Mouse (Mus musculus) spleen, postnatal 36 days (tissue): ENCODE measurements around the gene Atxn7l2.

Source experiments
- DNase-seq, 2 experiments: peaks; one replicate each; pipeline ENCODE4 v3.0.0; 2022; ENCODE audit warnings: low spot score in 2 of 2, mixed read lengths in 1 of 2

The Atxn7l2 gene

GRCm38 (mm10) chr3:108205601-108206000, 5.1 kb downstream of the Atxn7l2 start:
- no peak for DNase-seq

- no peak for DNase-seq
These were observed 6.3 kb downstream of the Atxn7l2 start for GRCm38 (mm10) chr3:108204470-108204869.

- DNase-seq, result peak; percentile 69 to 76
These were observed 7.0 kb downstream of the Atxn7l2 start for GRCm38 (mm10) chr3:108203621-108204325.

DNA sequence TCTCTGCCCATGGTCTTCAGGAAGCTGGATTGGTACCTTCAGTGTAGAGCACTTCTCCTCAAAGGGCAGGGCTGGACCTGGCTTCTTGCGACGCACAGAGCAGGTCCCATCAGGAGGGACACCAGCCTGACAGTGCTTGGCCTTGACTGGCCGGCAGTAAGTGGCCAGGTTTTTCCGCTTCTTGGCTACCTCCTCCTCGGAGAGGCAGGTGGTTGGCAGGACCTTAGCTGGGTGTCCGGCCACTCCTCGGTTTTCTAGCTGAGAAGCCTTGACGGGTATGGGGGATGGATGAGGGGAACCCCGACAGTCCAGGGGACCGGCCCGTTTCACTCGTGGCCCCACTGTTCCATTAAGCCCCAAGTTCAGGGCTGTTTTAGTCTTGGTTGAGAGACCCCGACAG, 7.5 kb downstream of the Atxn7l2 start:
- no peak for DNase-seq

DNA sequence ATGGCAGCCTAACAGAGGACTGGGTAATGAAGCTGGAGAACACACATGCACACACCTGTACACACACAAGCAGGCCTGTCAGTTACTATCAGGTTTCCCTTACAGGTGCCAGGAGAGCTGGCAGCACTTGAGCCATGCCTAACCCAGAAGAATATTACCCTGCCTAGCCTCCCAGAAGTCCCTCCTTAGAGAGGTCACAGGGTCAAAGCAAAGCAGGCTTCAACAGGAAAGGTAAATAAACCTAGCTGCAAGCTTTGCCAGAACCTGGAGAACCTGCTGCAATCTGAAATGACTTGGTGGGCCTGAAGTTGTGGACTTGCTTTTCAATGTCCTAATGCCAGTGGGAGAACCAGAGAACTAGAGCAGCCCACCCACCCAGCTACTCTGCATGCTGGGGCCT, 8.2 kb downstream of the Atxn7l2 start:
- no peak for DNase-seq

- peak; percentile 95 to 96 for DNase-seq
These were observed 10.1 kb downstream of the Atxn7l2 start, which contains the start of gene Cyb561d1 for GRCm38 (mm10) chr3:108200329-108201323. TSS of gene Cyb561d1 (minus strand) at chr3:108201212.

- DNase-seq, result no peak
These were observed 11.5 kb downstream of the Atxn7l2 start for GRCm38 (mm10) chr3:108199231-108199630.

DNA sequence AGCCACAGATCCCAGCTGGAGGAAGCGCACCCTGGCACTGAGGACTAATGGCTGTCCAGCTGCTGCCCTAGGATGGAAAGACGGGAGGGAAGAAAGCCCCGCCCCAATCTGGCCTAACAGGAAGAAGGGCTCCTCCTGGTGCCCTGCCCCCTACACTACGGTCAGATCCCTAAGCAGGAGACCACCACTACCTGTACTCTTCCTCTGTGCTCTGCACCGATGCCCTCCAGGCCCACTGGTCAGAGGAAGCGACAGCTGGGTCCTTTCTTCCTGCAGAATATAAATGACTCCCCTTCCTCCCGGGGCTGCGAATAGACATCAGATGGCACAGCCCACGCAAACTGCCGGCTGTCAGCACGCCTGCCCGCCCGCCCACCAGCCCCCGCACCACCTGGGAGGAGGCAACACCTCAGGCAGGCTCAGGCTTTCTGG, 13.7 kb downstream of the Atxn7l2 start:
- no peak for DNase-seq

DNA sequence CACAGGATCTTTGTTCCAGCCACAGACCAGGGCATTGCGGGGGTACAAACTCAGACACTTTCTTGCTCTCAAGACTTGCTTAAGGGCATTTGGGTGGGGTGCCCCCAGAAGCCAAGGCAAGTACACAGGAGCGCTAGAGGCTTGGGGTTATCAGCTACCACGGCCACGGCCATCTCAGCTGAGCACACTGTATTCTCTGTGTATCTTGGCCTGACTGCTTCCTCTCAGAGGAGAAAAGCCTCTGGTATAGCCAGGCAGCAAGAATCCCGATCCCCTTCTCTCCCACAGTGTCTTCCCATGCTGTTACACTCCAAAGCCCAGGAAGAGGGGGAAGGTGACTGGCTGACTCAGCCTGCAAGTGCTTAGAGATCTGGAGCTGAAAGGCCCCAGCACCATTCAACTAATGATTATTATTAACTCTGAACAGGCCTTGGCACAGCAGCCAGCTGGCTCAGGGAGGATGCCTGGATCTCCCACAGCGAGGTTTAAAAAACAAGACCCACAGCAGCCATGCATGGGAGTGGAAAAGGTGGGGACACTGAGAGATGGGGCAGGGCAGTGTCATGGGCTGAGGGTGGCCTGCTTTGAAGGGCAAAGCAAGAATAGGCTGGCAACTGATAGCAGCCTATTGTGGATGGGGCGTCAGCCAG, 14.7 kb downstream of the Atxn7l2 start:
- DNase-seq, result no peak

DNA sequence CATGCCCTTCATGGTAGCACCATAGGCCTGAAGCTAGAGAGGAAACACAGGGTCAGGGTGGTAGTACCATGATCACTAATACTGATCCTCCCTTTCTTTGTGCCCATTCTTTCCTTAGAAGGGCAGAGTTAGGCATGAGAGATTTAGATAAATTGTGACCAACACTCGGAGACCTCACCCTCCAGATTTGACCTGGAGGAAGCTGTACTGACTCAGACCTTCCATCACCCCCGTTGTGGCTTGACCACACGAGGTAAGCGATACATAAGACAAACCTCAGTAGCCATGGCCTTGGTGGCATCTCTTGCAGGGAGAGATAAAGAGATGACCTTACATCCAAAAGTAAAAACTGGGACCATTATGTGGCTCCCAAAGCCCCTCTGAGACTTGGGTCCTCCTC, 15.4 kb downstream of the Atxn7l2 start:
- no peak for DNase-seq

DNA sequence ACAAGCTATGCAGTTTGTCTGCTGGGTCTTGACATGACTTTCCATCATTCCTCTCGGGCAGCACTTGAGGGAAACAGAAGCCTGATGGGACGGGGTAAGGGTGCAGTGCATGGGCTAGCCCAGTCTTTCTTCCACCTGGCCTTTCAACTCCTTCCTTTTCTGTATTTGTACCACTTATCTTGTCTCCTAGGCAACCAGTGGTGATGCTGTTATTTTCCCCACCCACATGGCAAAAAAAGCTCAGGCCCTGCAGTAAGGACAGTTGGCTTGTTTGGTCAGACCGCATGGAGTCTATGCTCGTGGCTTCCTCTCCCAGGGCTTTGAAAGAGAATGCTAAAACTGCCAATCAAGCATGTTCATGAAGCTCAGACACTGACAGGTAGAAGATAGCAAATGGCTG, 17.0 kb downstream of the Atxn7l2 start:
- DNase-seq, result no peak

DNA sequence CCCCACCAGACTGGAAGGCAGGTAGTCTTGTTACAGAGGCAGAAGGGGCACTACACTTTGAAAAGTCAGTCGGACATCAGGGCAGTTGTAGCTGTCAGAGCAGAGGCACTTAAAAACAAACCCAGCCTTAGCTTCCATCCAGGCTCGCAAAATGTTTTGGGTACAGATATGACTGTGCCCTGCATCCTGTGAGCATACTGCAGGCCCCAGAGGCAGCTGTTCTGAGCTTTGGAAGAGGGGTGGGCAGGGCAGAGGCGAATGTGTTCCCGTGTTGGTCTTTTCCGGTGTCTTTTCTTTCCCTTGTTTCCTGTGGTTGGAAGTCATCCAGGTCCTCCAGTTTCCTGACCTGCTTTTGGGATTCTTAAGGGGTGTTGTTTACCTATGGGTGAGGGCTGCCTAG, 20.8 kb downstream of the Atxn7l2 start:
- no peak for DNase-seq

- DNase-seq, result no peak
These were observed 21.8 kb downstream of the Atxn7l2 start for GRCm38 (mm10) chr3:108188716-108189490.

DNA sequence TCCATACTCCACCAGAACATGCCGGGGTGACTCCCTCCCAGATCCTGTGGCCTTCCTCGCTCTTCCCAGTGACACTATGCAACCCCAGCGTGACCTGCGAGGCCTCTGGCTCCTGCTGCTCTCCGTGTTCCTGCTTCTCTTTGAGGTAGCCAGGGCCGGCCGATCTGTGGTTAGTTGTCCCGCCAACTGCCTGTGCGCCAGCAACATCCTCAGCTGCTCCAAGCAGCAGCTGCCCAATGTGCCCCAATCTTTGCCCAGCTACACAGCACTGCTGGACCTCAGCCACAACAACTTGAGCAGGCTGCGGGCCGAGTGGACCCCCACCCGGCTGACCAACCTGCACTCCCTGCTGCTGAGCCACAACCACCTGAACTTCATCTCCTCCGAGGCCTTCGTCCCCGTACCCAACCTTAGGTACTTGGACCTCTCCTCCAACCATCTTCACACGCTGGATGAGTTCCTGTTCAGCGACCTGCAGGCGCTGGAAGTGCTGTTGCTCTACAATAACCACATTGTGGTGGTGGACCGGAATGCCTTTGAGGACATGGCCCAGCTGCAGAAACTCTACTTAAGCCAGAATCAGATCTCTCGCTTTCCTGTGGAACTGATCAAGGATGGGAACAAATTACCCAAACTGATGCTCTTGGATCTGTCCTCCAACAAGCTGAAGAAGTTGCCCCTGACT, 23.5 kb downstream of the Atxn7l2 start:
- DNase-seq, result no peak

DNA sequence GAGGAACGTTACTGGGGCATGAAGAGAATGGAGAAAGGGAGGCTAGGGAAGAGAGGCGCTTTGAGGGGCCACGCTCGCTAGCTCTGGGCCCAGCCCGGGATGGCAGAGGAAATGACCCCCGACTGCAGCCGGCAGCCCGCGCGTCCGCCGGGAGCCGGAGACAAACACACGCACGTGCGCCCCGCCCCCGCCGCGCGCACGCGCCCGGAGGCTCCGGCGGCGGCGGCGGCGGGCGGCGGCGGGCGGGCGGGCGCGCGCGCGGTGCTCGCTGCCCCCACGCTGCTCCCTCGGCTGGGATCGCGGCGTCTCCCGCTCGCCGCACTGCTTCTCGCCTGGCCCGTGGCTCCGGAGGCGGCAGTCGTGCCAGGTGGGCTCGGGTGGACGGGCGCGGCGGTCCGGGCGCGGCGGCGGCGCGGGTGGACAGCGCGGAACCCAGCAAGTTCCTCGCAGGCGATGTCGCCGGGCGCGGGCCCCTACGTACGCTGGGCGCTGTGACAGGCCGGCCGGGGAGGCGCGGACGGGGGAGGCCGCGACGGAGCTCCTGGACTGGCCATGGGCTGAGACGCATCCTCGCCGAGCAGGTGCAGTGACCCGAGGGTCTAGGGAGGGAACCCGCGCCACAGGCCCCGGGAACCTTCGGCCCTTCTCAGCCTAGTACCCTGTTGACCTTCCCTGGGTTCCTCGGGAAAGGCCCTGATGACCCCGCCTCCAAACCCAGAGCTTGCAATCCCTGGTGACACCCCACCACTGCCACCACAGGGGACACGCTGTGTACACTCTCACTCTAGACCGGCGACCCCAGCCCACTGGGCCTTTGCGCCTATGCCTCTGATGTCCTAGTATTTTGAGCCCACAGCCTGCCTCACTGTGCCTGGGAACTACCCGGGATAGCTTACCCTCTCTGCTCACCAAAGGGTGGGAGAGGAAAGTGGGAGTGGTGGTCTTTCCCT, 24.4 kb downstream of the Atxn7l2 start, which contains the start of gene Amigo1:
TSS of gene Amigo1 (plus strand) at position 238 of the 950 bp plus-strand sequence.
- no peak for DNase-seq

- DNase-seq, result no peak
These were observed 25.2 kb downstream of the Atxn7l2 start for GRCm38 (mm10) chr3:108185460-108186097.

DNA sequence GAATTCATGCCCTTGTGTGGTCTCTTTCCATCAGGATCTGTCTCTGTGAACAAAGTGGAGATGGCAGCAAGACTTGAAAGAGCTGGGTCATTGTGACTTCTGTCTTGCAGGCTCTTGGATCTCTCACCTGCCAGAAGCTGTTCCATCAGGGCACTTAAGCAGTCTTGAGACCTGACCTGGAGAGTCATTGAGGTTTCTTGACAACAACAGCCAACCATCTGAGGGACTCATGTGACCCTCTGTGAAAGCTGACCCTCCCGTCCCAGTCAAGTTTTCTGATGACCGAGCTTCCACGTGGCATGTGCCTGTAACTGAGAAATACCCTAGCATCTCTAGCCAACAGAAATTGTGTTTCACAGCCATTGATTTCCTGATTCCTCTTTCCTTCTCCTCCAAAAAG, 26.0 kb downstream of the Atxn7l2 start:
- DNase-seq, result no peak

DNA sequence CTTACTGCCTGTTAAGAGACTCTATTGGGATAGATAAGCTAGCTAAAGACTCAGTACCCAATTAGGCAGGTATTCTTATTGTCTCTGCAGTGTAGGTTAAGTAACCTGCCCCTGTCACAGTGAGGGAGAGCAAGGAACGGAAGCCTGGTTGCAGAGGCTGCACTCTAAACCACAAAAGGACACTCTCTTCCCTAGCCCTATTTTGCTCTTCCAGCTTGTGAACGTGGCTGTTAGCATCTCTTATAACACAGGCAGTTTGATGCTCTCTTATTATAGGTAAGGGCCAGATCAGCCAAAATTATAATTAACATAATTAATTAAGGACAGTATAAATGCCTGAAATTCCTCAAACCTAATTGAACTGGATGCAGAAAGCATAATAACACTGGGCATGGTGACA, 30.2 kb downstream of the Atxn7l2 start:
- no peak for DNase-seq
